Mouse (Mus musculus) neural tube, embryonic 13.5 days (tissue): ENCODE measurements around the gene Chrnb1. TPM values are rescaled to one million over a fixed set of nuclear protein-coding genes. Genes with fewer than 3 reads are reported as not detected.
A peak's percentile ranks its signal among the peaks of the same experiment; 100 is the strongest.

Experiments
- ATAC-seq: fragments of 200-750 bp; cut with Nextera tagmentation; 2 replicates; pipeline ENCODE4 v1.8.0; 2017; ENCODE audit warnings: low read depth, mild to moderate bottlenecking, moderate TSS enrichment, moderate library complexity
- H3K27ac ChIP-seq: fragments of 300-500 bp; sonication (generic); replicated peaks from 2 replicates; pipeline ENCODE4 v1.5.1; 2015; ENCODE audit warnings: moderate library complexity, mild to moderate bottlenecking, inconsistent platforms
- H3K27me3 ChIP-seq: fragments of 300-500 bp; sonication (generic); 2 replicates; pipeline ENCODE4 v1.6.1; 2015; ENCODE audit warnings: mild to moderate bottlenecking, inconsistent platforms
- H3K36me3 ChIP-seq: fragments of 300-500 bp; sonication (generic); 2 replicates; pipeline ENCODE4 v1.6.1; 2015; ENCODE audit warnings: mild to moderate bottlenecking, inconsistent platforms
- H3K4me1 ChIP-seq: fragments of 300-500 bp; sonication (generic); replicated peaks from 2 replicates; pipeline ENCODE4 v1.6.1; 2015; ENCODE audit warnings: inconsistent platforms
- H3K4me2 ChIP-seq: fragments of 300-500 bp; sonication (generic); 2 replicates; pipeline ENCODE4 v1.6.1; 2015; ENCODE audit warnings: inconsistent platforms, mild to moderate bottlenecking, moderate library complexity
- H3K4me3 ChIP-seq: fragments of 300-500 bp; sonication (generic); 2 replicates; pipeline ENCODE4 v1.5.1; 2015; ENCODE audit warnings: mild to moderate bottlenecking, inconsistent platforms
- H3K9ac ChIP-seq: fragments of 300-500 bp; sonication (generic); 2 replicates; pipeline ENCODE4 v1.6.1; 2015; ENCODE audit warnings: moderate library complexity, mild to moderate bottlenecking, inconsistent platforms
- H3K9me3 ChIP-seq: fragments of 300-500 bp; sonication (generic); 2 replicates; pipeline ENCODE4 v1.6.1; 2016; ENCODE audit warnings: inconsistent platforms
- WGBS: fragments of 180-500 bp; shearing (Covaris S2); methylation state at CpG from one replicate; pipeline ENCODE4 v1.1.7; 2015; 5-methylcytosine and 5-hydroxymethylcytosine counted together
- polyA plus RNA-seq: library from polyadenylated mRNA; unstranded; fragments of >200 nt; fragmentation: Nextera tagmentation; extraction: Ambion mirVana; gene quantifications from 2 replicates; pipeline ENCODE4 v1.2.1, GENCODE M21; 2015

Chrnb1 gene
- polyA plus RNA-seq, 1 experiment from 2014 or later = 2.4 TPM

DNA sequence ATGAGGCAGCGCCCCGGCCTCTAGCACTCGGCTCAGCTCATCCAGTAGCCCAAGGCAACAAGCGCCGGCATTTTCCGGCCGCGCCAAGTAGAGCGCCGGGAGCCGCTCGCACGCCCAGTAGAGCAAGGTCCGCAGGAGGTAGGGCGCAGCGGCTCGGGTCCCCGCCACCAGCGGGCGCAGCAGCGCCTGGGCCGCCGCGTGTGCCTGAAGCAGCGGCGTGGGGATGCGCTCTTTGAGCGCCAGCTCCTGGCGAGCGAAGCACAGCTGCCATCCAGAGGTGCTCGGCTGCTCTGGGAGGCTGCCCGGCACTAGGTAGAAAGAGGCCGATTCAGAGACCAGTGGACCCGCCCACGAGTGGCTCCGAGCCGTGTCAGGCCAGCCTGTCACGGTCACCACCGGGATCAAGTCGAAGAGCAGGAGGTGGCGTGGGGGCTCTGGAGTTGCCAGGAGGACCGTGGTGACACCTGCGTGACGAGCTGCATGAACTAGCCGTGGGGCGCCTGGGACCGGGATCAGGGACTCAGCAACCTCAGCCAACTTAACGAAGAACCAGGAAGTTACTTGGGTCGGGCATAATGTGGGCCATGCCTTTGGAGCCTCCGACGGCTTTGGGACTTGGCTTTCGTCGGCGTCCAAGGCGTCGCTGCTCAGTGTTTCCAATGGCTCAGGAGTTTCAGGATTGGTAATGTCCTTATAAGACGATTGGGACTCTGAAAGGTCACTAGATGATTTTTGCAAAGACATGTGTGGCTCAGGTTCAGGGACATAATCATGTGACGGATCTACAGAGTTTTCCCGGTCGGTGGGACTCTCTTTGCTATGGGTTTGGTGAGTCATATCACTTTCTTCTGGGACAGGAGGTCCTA, 8.3 kb upstream of the Chrnb1 start:
- peak overlapping the region; percentile 82 for H3K9ac ChIP-seq
- peak overlapping the region; percentile 82 for H3K27ac ChIP-seq
- peaks cover 63% of the 10 kb centered on the region for H3K4me1 ChIP-seq
- ATAC-seq = peak; percentile 20
- H3K36me3 ChIP-seq = no peaks in the 10 kb centered on the region
- H3K9me3 ChIP-seq = no peaks in the 10 kb centered on the region
- peak overlapping the region; percentile 60 for H3K4me3 ChIP-seq
- peak overlapping the region; percentile 96 for H3K4me2 ChIP-seq
- peaks cover 42% of the 10 kb centered on the region for H3K27me3 ChIP-seq
- WGBS = under 1% methylated on average over 60 of the region's 60 CpGs

DNA sequence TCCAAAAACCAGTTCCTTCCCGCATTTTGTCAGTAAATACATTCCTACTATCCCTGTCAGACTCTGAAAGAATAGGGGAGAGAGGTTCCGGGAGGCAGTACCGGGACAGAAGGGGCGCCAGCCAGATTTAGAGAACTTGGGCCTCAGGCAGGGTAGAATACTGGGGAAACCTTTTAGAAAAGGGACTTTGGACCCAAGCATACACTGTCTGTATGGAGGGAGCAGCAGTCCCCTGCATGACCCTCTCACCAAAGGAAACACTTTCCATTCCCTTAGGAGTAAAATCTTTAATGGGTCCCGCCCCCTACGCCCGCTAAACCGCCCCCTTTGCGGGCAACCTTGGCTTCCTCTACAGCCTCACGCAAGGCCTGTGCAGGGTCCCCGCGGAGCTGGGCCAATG, 7.6 kb upstream of the Chrnb1 start:
- under 1% methylated on average over 12 of the region's 12 CpGs for WGBS
- Histone ChIP-seq H3K4me1 (peaks cover 69% of the 10 kb centered on the region), H3K27ac (peak overlapping the region; percentile 82), H3K4me3 (peak overlapping the region; percentile 60), H3K9ac (peak overlapping the region; percentile 82), H3K9me3 (no peaks in the 10 kb centered on the region), H3K27me3 (peaks cover 42% of the 10 kb centered on the region), H3K4me2 (peak overlapping the region; percentile 96), H3K36me3 (no peaks in the 10 kb centered on the region)
- no peak for ATAC-seq

DNA sequence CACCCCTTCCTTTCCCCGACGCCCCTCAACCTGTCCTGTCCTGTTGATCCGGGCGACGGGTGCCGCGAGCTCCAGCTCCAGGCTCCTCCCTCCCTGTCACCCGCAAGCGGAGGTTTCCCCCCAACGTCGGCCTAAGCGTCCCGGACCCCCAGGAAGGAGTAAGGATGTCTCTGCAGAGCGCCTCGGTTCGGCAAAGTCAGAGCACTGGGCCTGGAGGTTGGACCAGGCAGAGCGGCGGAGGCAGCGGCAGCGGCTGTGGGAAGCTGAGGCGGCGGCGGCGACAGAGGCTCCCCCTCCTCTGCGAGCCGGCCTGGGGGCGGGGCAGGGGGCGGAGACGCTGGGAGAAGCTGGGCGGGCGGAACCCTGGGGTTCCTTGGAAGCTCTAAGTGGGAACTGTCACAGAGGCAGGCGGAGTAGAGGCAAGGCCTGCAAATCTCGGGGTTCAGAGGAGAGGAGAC, 6.9 kb upstream of the Chrnb1 start:
- Histone ChIP-seq H3K27ac (peak overlapping the region; percentile 82), H3K4me3 (peak overlapping the region; percentile 60), H3K4me2 (peak overlapping the region; percentile 96), H3K36me3 (0 out of 2 replicates have a peak, but pooled peaks cover under 1% of the 10 kb centered on the region), H3K4me1 (peaks cover 72% of the 10 kb centered on the region), H3K27me3 (peaks cover 47% of the 10 kb centered on the region), H3K9me3 (no peaks in the 10 kb centered on the region), H3K9ac (peak overlapping the region; percentile 82)
- under 1% methylated on average over 33 of the region's 33 CpGs for WGBS
- ATAC-seq = peak; percentile 12; the same call in 1 of the 2 replicates

DNA sequence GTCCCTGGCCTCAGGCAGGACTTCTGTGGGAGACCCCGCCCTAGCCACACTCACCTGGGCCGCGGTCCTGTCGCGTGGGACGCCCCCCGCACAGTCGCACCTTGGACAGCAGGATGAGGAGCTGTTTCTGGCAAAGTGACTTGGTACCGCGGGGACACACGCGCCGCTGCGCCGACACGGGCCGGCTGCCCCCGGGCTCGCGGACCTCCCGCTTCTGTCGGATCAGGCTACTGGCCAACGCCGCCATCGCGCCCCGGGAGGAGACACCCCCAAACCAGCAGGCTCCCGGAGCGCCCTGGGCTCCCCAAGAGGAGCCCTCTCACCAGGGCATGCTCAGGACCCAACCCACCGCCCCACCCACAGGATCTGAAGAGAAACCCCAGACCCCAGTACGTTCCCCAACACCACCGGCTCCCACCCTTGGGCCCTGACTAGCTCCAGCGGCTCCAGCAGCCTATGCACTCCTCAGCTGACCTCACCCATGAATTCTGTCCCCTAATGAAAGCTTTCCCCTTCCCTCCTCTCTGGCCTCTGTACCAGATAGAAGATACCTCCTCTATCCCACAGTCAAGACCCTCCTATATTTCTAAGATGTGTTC, 5.7 kb upstream of the Chrnb1 start, which contains the start of gene Fgf11:
Gene Fgf11 (minus strand): TSS at position 479 of the 599 bp plus-strand sequence.
- peak within 1 kb of the TSS; percentile 60 for H3K4me3 ChIP-seq
- peaks cover 72% of the 10 kb centered on the region for H3K4me1 ChIP-seq
- 0 out of 2 replicates have a peak, but pooled peaks cover 4% of the 10 kb centered on the region for H3K36me3 ChIP-seq
- H3K9ac ChIP-seq = peak within 1 kb of the TSS; percentile 82
- ATAC-seq = 0 out of 2 replicates have a peak, but pooled peaks have one; percentile 1
- peak within 1 kb of the TSS; percentile 94 for H3K27ac ChIP-seq
- peaks cover 47% of the 10 kb centered on the region for H3K27me3 ChIP-seq
- peak within 1 kb of the TSS; percentile 96 for H3K4me2 ChIP-seq
- WGBS = 2% methylated on average over 33 of the region's 33 CpGs
- no peaks in the 10 kb centered on the region for H3K9me3 ChIP-seq

DNA sequence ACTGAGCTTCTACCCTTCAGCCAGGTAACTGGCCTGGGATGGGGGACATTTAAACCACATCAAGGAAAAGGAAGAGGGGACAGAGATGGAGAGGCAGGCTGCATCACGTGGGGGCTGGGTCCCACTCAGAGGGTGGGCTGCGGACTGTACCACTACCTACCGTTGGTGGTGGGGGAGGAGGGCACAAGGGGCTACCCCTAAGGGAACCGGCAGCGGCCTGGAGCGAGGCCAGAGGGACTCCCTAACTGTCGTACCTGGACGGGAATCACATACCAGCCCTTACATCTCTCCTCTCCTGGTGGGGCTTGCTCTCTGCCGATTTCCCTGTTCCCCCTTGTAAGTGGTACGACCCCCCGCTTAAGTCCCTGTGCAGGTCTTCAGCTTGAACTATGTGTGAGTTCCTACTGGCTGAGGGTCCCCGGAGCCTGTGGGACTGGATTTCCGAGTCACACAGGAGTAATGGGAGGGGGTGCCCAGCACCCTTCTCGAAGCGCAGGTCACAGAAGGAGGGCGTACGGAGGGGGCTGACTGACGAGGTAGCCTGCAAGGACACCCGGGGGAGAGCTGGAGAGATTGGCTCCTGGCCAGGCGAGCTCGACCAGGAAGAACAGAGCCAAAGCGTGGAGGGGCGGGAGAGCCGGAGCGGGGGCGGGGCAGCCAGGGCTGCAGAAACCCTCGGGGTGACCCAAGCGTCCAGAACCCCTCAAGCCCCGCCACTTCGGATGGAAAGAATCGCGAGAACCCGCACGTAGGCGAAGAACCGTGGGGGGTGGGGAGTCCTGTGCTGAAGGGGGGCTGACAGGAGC, 4.9 kb upstream of the Chrnb1 start:
- Histone ChIP-seq H3K4me3 (peak overlapping the region; percentile 60), H3K27me3 (peaks cover 44% of the 10 kb centered on the region), H3K27ac (peak overlapping the region; percentile 94), H3K9ac (peak overlapping the region; percentile 82), H3K36me3 (0 out of 2 replicates have a peak, but pooled peaks cover 4% of the 10 kb centered on the region), H3K4me1 (peaks cover 78% of the 10 kb centered on the region), H3K4me2 (peak overlapping the region; percentile 96), H3K9me3 (no peaks in the 10 kb centered on the region)
- WGBS = under 1% methylated on average over 36 of the region's 36 CpGs
- ATAC-seq = peak; percentile 72

DNA sequence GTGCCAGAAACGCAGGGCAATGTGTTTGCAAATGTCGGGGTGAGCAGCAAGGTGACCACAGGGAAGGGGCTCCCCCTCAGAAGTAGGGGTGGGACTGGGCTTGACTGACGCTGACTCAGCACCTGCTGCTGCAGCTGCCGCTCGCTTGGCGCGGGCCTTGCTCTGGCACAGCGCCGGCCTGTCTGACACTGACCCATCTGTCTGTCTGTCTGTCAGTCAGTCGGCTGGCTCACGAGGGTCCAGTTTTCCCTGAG, 4.3 kb upstream of the Chrnb1 start:
- Histone ChIP-seq H3K4me1 (peaks cover 79% of the 10 kb centered on the region), H3K9ac (peak overlapping the region; percentile 82), H3K4me2 (peak overlapping the region; percentile 96), H3K4me3 (peak overlapping the region; percentile 60), H3K36me3 (0 out of 2 replicates have a peak, but pooled peaks cover 4% of the 10 kb centered on the region), H3K27me3 (peaks cover 39% of the 10 kb centered on the region), H3K27ac (peak overlapping the region; percentile 94), H3K9me3 (no peaks in the 10 kb centered on the region)
- peak; percentile 12; the same call in 1 of the 2 replicates for ATAC-seq
- WGBS = under 1% methylated on average over 11 of the region's 11 CpGs

DNA sequence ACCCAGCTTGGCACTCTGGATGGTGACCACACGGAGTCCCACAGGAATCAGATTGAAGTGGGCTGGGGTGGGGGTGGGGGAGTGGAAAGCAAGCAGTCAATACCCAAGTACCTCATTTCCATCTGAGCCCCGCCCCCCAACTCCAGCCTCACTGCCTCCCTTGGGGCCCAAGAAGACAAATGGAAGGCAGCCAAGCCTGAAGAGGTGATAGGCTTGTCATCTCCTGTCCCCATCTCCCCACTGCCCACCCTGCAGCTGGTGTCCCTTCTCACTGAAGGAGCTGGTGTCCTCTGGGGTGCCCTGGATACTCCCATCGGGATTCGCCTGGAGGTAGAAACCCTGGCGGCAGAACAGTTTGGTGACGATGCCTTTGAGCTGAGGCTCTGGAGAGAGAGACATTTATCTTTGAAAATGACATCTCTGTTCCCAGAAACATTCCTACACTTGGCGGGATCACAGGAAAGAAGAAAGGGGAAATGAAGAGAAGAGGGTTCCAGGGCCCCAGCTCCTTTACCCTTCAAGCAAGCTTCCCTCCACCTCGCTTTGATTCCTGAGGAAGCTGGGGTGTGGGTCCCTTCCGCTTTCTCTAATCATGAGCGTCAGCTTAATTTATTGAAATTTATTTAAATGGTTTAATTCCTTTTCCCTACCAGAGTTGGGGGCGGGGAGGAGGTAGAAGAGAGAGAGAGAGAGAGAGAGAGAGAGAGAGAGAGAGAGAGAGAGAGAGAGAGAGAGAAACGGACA, 3.8 kb upstream of the Chrnb1 start:
- Histone ChIP-seq H3K9me3 (no peaks in the 10 kb centered on the region), H3K36me3 (0 out of 2 replicates have a peak, but pooled peaks cover 4% of the 10 kb centered on the region), H3K9ac (peak overlapping the region; percentile 82), H3K27me3 (peaks cover 35% of the 10 kb centered on the region), H3K4me3 (peak overlapping the region; percentile 60), H3K4me1 (peaks cover 74% of the 10 kb centered on the region), H3K27ac (peak overlapping the region; percentile 94), H3K4me2 (peak overlapping the region; percentile 96)
- 14% methylated on average over 12 of the region's 12 CpGs for WGBS
- no peak for ATAC-seq

DNA sequence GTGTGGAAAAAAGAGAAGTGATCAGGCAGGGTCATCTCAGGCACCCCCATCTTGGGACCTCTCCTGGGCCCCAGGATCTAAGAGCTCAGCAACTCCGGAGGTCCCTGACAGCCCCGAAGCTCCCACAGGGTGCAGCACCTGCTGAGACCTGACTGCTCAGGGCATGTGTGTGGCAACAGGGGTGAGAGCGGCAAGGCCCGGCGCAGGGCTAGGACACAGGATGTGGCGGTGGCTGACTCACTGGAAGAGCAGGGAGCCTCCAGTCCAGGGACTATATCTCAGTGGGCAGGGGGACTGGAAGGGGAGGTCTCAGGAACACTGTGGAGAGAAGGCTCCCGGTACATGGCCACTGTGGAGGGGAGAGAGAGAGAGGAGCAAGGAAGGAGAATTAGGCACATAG, 2.2 kb upstream of the Chrnb1 start:
- H3K36me3 ChIP-seq = 0 out of 2 replicates have a peak, but pooled peaks cover 4% of the 10 kb centered on the region
- no peak for ATAC-seq
- no peak overlapping the region for H3K4me3 ChIP-seq
- peaks cover 58% of the 10 kb centered on the region for H3K4me1 ChIP-seq
- 67% methylated on average over 7 of the region's 7 CpGs for WGBS
- H3K27ac ChIP-seq = no peak overlapping the region
- H3K27me3 ChIP-seq = peaks cover 42% of the 10 kb centered on the region
- no peaks in the 10 kb centered on the region for H3K9me3 ChIP-seq
- H3K9ac ChIP-seq = no peak overlapping the region
- H3K4me2 ChIP-seq = no peak overlapping the region

DNA sequence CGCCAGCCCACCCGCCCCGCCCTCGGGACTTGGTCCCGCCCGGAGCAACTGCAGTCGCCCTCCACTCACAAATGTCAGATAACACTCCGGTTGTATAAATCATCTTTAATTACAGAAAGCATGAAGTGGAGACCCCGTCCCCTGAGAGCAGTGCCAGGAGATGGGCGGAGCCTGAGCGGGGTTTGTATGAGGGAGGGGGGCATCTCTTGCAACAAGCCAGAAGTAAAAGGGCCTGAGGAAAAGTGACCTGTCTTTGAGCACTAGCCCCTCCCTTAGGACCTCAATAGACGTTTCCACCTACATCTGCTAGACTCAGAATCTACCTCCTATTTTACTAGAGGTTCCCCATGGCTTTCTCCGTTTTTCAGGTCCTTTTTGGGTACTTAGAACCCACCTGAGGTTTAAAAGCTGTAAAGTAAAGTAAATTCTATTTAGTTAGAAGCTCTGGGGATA, 266 bp upstream of the Chrnb1 start:
- Histone ChIP-seq H3K9me3 (no peaks in the 10 kb centered on the region), H3K4me1 (peaks cover 39% of the 10 kb centered on the region), H3K27ac (no peak overlapping the region), H3K36me3 (0 out of 2 replicates have a peak, but pooled peaks cover 4% of the 10 kb centered on the region), H3K9ac (peak overlapping the region; percentile 51), H3K27me3 (peaks cover 51% of the 10 kb centered on the region), H3K4me2 (peak overlapping the region; percentile 67), H3K4me3 (peak overlapping the region; percentile 42)
- WGBS = 3% methylated on average over 13 of the region's 13 CpGs
- ATAC-seq = no peak

DNA sequence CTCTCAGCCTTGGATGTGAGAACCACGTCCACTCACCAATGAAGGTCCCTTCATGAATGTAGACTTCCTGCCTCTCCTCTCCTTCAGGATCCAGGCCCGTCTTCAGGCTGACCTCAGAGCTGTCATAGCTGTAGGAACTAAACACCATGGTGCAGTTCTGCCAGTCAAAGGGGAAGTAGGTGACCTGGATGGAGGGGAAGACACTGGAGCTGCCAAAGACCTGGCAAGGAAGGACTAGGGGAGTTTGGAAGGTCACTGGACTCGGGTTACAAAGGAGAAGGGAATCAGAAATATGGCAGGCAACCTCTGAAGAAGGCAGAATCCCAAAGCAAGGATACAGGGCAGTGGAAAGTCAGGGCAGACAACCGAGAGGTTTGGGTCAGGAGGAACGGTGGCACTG, 2.3 kb downstream of the Chrnb1 start:
- no peak overlapping the region for H3K27ac ChIP-seq
- no peak overlapping the region for H3K4me2 ChIP-seq
- no peak overlapping the region for H3K4me3 ChIP-seq
- H3K36me3 ChIP-seq = 0 out of 2 replicates have a peak, but pooled peaks cover 4% of the 10 kb centered on the region
- H3K27me3 ChIP-seq = peaks cover 51% of the 10 kb centered on the region
- peaks cover 17% of the 10 kb centered on the region for H3K4me1 ChIP-seq
- no peaks in the 10 kb centered on the region for H3K9me3 ChIP-seq
- no peak overlapping the region for H3K9ac ChIP-seq
- no peak for ATAC-seq
- WGBS = 69% methylated on average over 5 of the region's 5 CpGs

DNA sequence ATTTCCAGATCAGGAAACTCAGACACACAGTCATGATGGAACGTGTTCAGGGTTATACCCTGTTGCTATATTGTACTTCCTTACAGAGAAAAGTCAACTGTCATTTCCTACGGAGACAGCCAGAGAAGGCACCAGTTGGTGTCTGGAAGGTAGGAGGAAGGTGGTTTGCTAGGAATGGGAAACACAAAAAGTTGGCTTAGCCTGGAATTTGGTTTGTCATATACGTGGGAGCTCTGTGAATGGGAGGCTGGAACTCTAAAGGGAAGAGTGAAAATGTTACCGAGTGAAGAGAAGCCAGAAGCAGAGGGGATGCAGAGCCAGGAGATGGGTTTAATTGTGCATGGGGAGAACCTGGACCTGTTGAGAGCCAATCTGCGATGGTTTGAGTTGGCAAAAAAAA, 4.3 kb downstream of the Chrnb1 start:
- no peak overlapping the region for H3K4me2 ChIP-seq
- 72% methylated on average over 5 of the region's 5 CpGs for WGBS
- no peak overlapping the region for H3K27ac ChIP-seq
- no peaks in the 10 kb centered on the region for H3K9me3 ChIP-seq
- H3K36me3 ChIP-seq = no peaks in the 10 kb centered on the region
- peaks cover 12% of the 10 kb centered on the region for H3K4me1 ChIP-seq
- H3K4me3 ChIP-seq = no peak overlapping the region
- no peak overlapping the region for H3K9ac ChIP-seq
- no peak for ATAC-seq
- peaks cover 34% of the 10 kb centered on the region for H3K27me3 ChIP-seq
